Mouse (Mus musculus): ENCODE data around the gene Dad1.

DNA sequence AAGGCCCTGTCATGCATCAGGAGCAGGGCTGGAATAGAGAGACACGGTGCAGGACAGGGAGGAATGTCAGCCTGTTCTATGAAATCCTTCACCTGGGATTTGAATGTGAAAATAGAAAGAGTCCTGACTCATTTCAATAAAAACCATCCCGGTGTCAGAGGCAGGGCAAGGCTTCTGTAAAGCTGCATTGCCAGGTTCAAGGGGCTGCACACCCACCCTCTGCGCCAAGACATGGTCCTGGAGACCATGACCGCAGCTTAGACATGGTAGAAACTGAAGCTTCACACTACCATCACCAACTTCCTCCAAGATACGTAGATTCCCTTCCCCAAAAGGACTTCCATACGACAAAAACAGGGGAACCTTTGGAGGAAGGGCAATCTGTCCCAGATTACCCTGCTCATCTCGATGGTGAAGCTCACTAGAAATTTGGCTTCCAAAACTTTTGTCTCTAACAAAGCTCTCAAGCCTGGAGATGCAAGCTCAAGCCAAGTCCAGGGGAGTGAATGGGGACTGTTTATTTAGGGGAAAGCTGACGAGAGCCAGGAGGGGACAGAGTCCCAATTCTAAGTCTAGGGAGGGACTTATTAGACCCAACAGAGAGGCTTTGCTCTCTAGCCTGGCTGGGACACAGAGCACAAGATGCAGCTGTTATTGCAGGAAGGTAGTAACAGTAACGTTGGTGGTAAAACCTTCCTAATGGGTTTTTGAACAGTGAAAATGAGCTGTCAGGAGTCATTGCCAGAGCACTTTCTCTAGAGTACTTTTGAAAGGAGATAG lies 60.4 kb downstream of the Dad1 start:
- TF ChIP-seq CTCF (conservative IDR thresholded peaks at IDR 0.05; ENCODE audit: low read length): no peak
- TF ChIP-seq NANOG (IDR thresholded peaks at IDR 0.05; ENCODE audit: borderline replicate concordance, low read length): no peak
- TF ChIP-seq POU5F1 (IDR thresholded peaks at IDR 0.05; ENCODE audit: borderline replicate concordance, low read length): no peak
